Mouse (Mus musculus) layer of hippocampus, postnatal 10 days (tissue): ENCODE measurements around the gene Slc31a1. TPM values are rescaled to one million over a fixed set of nuclear protein-coding genes. Genes with fewer than 3 reads are reported as not detected.

Source experiments
- total RNA-seq, 2 experiments: library from RNA; stranded (reverse); gene quantifications; 2 replicates each; pipeline ENCODE4 v1.2.3; 2021

The Slc31a1 gene
- total RNA-seq, 2 experiments from 2014 or later: 35.0 to 35.2 TPM

Other genes with a start within 250 kb of the Slc31a1 start
- gene Mup21, start 209.9 kb upstream of the Slc31a1 start, total RNA-seq: not detected
- 10 to 100 TPM; 23.0 to 28.1 TPM for gene Zfp37, start 129.7 kb upstream of the Slc31a1 start, total RNA-seq
- gene Slc31a2, start 98.2 kb upstream of the Slc31a1 start, total RNA-seq: 10 to 100 TPM in 1 of 2 experiments, 1 to 10 TPM in 1; 9.5 to 11.3 TPM
- gene Fkbp15, start 179 bp upstream of the Slc31a1 start, total RNA-seq: 10 to 100 TPM; 42.8 to 43.6 TPM
- 10 to 100 TPM; 47.7 to 54.9 TPM for gene Cdc26, start 47.9 kb downstream of the Slc31a1 start, total RNA-seq
- 10 to 100 TPM; 13.6 to 14.0 TPM for gene Prpf4, start 48.1 kb downstream of the Slc31a1 start, total RNA-seq
- not detected for gene Rnf183, start 74.5 kb downstream of the Slc31a1 start, total RNA-seq
- 10 to 100 TPM in 1 of 2 experiments, 1 to 10 TPM in 1; 6.7 to 10.7 TPM for gene Wdr31, start 110.2 kb downstream of the Slc31a1 start, total RNA-seq
- gene Bspry, start 119.3 kb downstream of the Slc31a1 start, total RNA-seq: 1 to 10 TPM in 1 of 2 experiments, under 1 TPM in 1; 0.62 to 1.1 TPM
- gene Hdhd3, start 142.7 kb downstream of the Slc31a1 start, total RNA-seq: 1 to 10 TPM; 7.1 to 9.4 TPM
- 10 to 100 TPM; 27.7 to 28.0 TPM for gene Alad, start 159.2 kb downstream of the Slc31a1 start, total RNA-seq
- gene Pole3, start 164.3 kb downstream of the Slc31a1 start, total RNA-seq: 10 to 100 TPM; 29.4 to 30.5 TPM
- under 1 TPM; 0.18 to 0.46 TPM for gene 4933430I17Rik, start 164.6 kb downstream of the Slc31a1 start, total RNA-seq
- gene Rgs3, start 199.1 kb downstream of the Slc31a1 start, total RNA-seq: 10 to 100 TPM; 22.2 to 23.9 TPM